Mouse (Mus musculus): ENCODE measurements around the gene Cstad. TPM values are rescaled to one million over a fixed set of nuclear protein-coding genes. Genes with fewer than 3 reads are reported as not detected.

Cstad gene
- total RNA-seq, 1 experiment from 2014 or later, result 4.4 TPM

Other genes with a start within 250 kb of the Cstad start
- 90.0 and 111 TPM in 2 replicates for gene Sh3glb2, start 235.7 kb upstream of the Cstad start, total RNA-seq (2021)
- gene Miga2, start 230.8 kb upstream of the Cstad start, total RNA-seq (2021), result 65.4 and 83.5 TPM in 2 replicates
- gene Dolpp1, start 202.8 kb upstream of the Cstad start, total RNA-seq (2021), result 22.3 and 28.5 TPM in 2 replicates
- gene Crat, start 179.2 kb upstream of the Cstad start, total RNA-seq (2021), result 130 and 142 TPM in 2 replicates
- gene Ptpa, start 179.0 kb upstream of the Cstad start, total RNA-seq (2021), result 130 and 145 TPM in 2 replicates
- gene Ier5l, start 120.8 kb upstream of the Cstad start, total RNA-seq (2021), result 5.9 and 6.3 TPM in 2 replicates
- 5.0 and 5.9 TPM in 2 replicates for gene 1700001O22Rik, start 208.6 kb downstream of the Cstad start, total RNA-seq (2021)
- gene Ntmt1, start 212.8 kb downstream of the Cstad start, total RNA-seq (2021), result 46.1 and 57.5 TPM in 2 replicates
- 29.2 and 31.5 TPM in 2 replicates for gene Asb6, start 235.3 kb downstream of the Cstad start, total RNA-seq (2021)
- 0.76 TPM in 1 of 2 replicates, not detected in the other for gene Prrx2, start 239.9 kb downstream of the Cstad start, total RNA-seq (2021)